Mouse (Mus musculus): Measurements from ENCODE around the gene Birc5. TPM values are rescaled to one million over a fixed set of nuclear protein-coding genes. Genes with fewer than 3 reads are reported as not detected.

The Birc5 gene
- polyA plus RNA-seq, 1 experiment = 230 TPM

- Histone ChIP-seq H3K36me3 (ENCODE audit: control insufficient read depth, insufficient read depth) (peaks cover 91% of the 10 kb centered on the region), H3K27me3 (ENCODE audit: control insufficient read depth, insufficient read depth, insufficient read length) (no peaks in the 10 kb centered on the region), H3ac (ENCODE audit: control insufficient read depth, insufficient read length, low read depth) (no peak overlapping the region), H3K79me2 (ENCODE audit: control insufficient read depth, insufficient read depth) (peaks cover 97% of the 10 kb centered on the region), H3K79me3 (ENCODE audit: low read depth) (peaks cover 61% of the 10 kb centered on the region), H3K4me3 (ENCODE audit: insufficient read depth, poor library complexity, severe bottlenecking) (no peak overlapping the region)
- TF ChIP-seq MAX (IDR thresholded peaks at IDR 0.05) = no peak
- no peak for TF ChIP-seq CTCF (IDR thresholded peaks at IDR 0.05; ENCODE audit: control insufficient read depth, insufficient read depth, insufficient read length)
- TF ChIP-seq USF1 (IDR thresholded peaks at IDR 0.05; ENCODE audit: low read depth) = no peak
- TF ChIP-seq CEBPB (IDR thresholded peaks at IDR 0.05; ENCODE audit: low read depth) = no peak
- no peak for TF ChIP-seq MYOG (IDR thresholded peaks at IDR 0.05; ENCODE audit: control insufficient read depth, extremely low read depth, insufficient read length)
- no peak for TF ChIP-seq MYOD1 (IDR thresholded peaks at IDR 0.05; ENCODE audit: control insufficient read depth, insufficient read length, low read depth)
- TF ChIP-seq FOSL1 (IDR thresholded peaks at IDR 0.05; ENCODE audit: insufficient read depth, low read length, poor library complexity, severe bottlenecking) = no peak
These were observed 32.6 kb upstream of the Birc5 start for GRCm38 (mm10) chr11:117816389-117816996.

GRCm38 (mm10) chr11:117819095-117819494, 30.0 kb upstream of the Birc5 start:
- H3K36me3 ChIP-seq (ENCODE audit: control insufficient read depth, insufficient read depth) = peaks cover 92% of the 10 kb centered on the region
- TF ChIP-seq USF1 (IDR thresholded peaks at IDR 0.05; ENCODE audit: low read depth) = no peak
- no peak for TF ChIP-seq CEBPB (IDR thresholded peaks at IDR 0.05; ENCODE audit: low read depth)
- no peak for TF ChIP-seq CTCF (IDR thresholded peaks at IDR 0.05; ENCODE audit: control insufficient read depth, insufficient read depth, insufficient read length)
- TF ChIP-seq MYOD1 (IDR thresholded peaks at IDR 0.05; ENCODE audit: control insufficient read depth, insufficient read length, low read depth) = no peak
- no peak for TF ChIP-seq MYOG (IDR thresholded peaks at IDR 0.05; ENCODE audit: control insufficient read depth, extremely low read depth, insufficient read length)
- no peak for TF ChIP-seq FOSL1 (IDR thresholded peaks at IDR 0.05; ENCODE audit: insufficient read depth, low read length, poor library complexity, severe bottlenecking)
- TF ChIP-seq MAX (IDR thresholded peaks at IDR 0.05) = no peak
- H3K79me2 ChIP-seq (ENCODE audit: control insufficient read depth, insufficient read depth) = peaks cover 94% of the 10 kb centered on the region

GRCm38 (mm10) chr11:117820173-117820572, 28.9 kb upstream of the Birc5 start:
- Histone ChIP-seq H3K79me2 (ENCODE audit: control insufficient read depth, insufficient read depth) (peaks cover 94% of the 10 kb centered on the region), H3K27me3 (ENCODE audit: control insufficient read depth, insufficient read depth, insufficient read length) (no peaks in the 10 kb centered on the region), H3K79me3 (ENCODE audit: low read depth) (peaks cover 70% of the 10 kb centered on the region), H3K36me3 (ENCODE audit: control insufficient read depth, insufficient read depth) (peaks cover 84% of the 10 kb centered on the region), H3K4me3 (ENCODE audit: insufficient read depth, poor library complexity, severe bottlenecking) (no peak overlapping the region), H3ac (ENCODE audit: control insufficient read depth, insufficient read length, low read depth) (no peak overlapping the region)
- TF ChIP-seq MYOD1 (IDR thresholded peaks at IDR 0.05; ENCODE audit: control insufficient read depth, insufficient read length, low read depth) = no peak
- no peak for TF ChIP-seq USF1 (IDR thresholded peaks at IDR 0.05; ENCODE audit: low read depth)
- TF ChIP-seq MAX (IDR thresholded peaks at IDR 0.05) = no peak
- no peak for TF ChIP-seq CTCF (IDR thresholded peaks at IDR 0.05; ENCODE audit: control insufficient read depth, insufficient read depth, insufficient read length)
- TF ChIP-seq MYOG (IDR thresholded peaks at IDR 0.05; ENCODE audit: control insufficient read depth, extremely low read depth, insufficient read length) = no peak
- TF ChIP-seq FOSL1 (IDR thresholded peaks at IDR 0.05; ENCODE audit: insufficient read depth, low read length, poor library complexity, severe bottlenecking) = no peak
- no peak for TF ChIP-seq CEBPB (IDR thresholded peaks at IDR 0.05; ENCODE audit: low read depth)

More at GRCm38 (mm10) chr11:117819095-117819494, 30.0 kb upstream of the Birc5 start:
- H3K4me3 ChIP-seq (ENCODE audit: insufficient read depth, poor library complexity, severe bottlenecking) = no peak overlapping the region
- no peaks in the 10 kb centered on the region for H3K27me3 ChIP-seq (ENCODE audit: control insufficient read depth, insufficient read depth, insufficient read length)
- H3ac ChIP-seq (ENCODE audit: control insufficient read depth, insufficient read length, low read depth) = no peak overlapping the region
- peaks cover 64% of the 10 kb centered on the region for H3K79me3 ChIP-seq (ENCODE audit: low read depth)

GRCm38 (mm10) chr11:117821868-117822267, 27.2 kb upstream of the Birc5 start:
- Histone ChIP-seq H3K27me3 (ENCODE audit: control insufficient read depth, insufficient read depth, insufficient read length) (no peaks in the 10 kb centered on the region), H3K79me2 (ENCODE audit: control insufficient read depth, insufficient read depth) (peaks cover 91% of the 10 kb centered on the region), H3ac (ENCODE audit: control insufficient read depth, insufficient read length, low read depth) (peak overlapping the region; percentile 13), H3K36me3 (ENCODE audit: control insufficient read depth, insufficient read depth) (peaks cover 69% of the 10 kb centered on the region), H3K4me3 (ENCODE audit: insufficient read depth, poor library complexity, severe bottlenecking) (no peak overlapping the region), H3K79me3 (ENCODE audit: low read depth) (peaks cover 72% of the 10 kb centered on the region)
- TF ChIP-seq MYOD1 (IDR thresholded peaks at IDR 0.05; ENCODE audit: control insufficient read depth, insufficient read length, low read depth) = no peak
- TF ChIP-seq CEBPB (IDR thresholded peaks at IDR 0.05; ENCODE audit: low read depth) = no peak
- no peak for TF ChIP-seq MAX (IDR thresholded peaks at IDR 0.05)
- no peak for TF ChIP-seq FOSL1 (IDR thresholded peaks at IDR 0.05; ENCODE audit: insufficient read depth, low read length, poor library complexity, severe bottlenecking)
- no peak for TF ChIP-seq CTCF (IDR thresholded peaks at IDR 0.05; ENCODE audit: control insufficient read depth, insufficient read depth, insufficient read length)
- TF ChIP-seq USF1 (IDR thresholded peaks at IDR 0.05; ENCODE audit: low read depth) = no peak
- TF ChIP-seq MYOG (IDR thresholded peaks at IDR 0.05; ENCODE audit: control insufficient read depth, extremely low read depth, insufficient read length) = no peak

GRCm38 (mm10) chr11:117822728-117823241, 26.3 kb upstream of the Birc5 start:
- Histone ChIP-seq H3K27me3 (ENCODE audit: control insufficient read depth, insufficient read depth, insufficient read length) (no peaks in the 10 kb centered on the region), H3K36me3 (ENCODE audit: control insufficient read depth, insufficient read depth) (peaks cover 61% of the 10 kb centered on the region), H3ac (ENCODE audit: control insufficient read depth, insufficient read length, low read depth) (peak overlapping the region; percentile 89), H3K79me2 (ENCODE audit: control insufficient read depth, insufficient read depth) (peaks cover 90% of the 10 kb centered on the region), H3K4me3 (ENCODE audit: insufficient read depth, poor library complexity, severe bottlenecking) (peak overlapping the region; percentile 8), H3K79me3 (ENCODE audit: low read depth) (peaks cover 65% of the 10 kb centered on the region)
- TF ChIP-seq MAX (IDR thresholded peaks at IDR 0.05) (peak; percentile 13), MYOD1 (IDR thresholded peaks at IDR 0.05; ENCODE audit: control insufficient read depth, insufficient read length, low read depth) (no peak)

Data from C2C12 (cell line).